Mouse (Mus musculus) ovary, postnatal 10 days (tissue): ENCODE results near the gene Usp54.

Experiments used
- DNase-seq: peaks from one replicate; pipeline ENCODE4 v3.0.0; 2022; ENCODE audit warnings: low spot score

The Usp54 gene

DNA sequence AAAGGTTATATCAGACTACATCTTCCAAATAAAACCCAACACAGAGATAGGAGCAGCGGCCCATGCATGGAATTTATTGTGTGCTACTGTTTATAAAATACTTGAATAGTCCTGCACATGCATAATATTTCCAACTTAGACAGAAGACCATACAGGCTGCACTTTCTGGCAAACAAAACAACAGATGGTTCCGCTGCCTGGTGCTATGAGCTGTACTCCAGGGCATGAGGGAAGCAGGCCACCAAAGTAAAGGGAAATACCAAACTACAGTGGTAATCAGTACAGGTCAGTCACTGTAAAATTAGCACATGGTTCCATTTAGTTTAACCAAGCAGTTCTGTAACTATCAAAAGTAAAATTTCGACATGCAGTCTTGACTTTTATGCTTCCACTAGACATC is 140.9 kb downstream of the Usp54 start:
- no peak for DNase-seq
